Mouse (Mus musculus) forebrain, embryonic 14.5 days (tissue): ENCODE data around the gene Acta2. TPM values are rescaled to one million over a fixed set of nuclear protein-coding genes. Genes with fewer than 3 reads are reported as not detected.

Source experiments
- ATAC-seq: fragments of 200-750 bp; cut with Nextera tagmentation; 2 replicates; pipeline ENCODE4 v1.8.0; 2017; ENCODE audit warnings: mild to moderate bottlenecking, moderate library complexity
- DNase-seq: peaks from one replicate; pipeline ENCODE4 v3.0.0-alpha.2; 2015; ENCODE audit warnings: low spot score
- H3K27ac ChIP-seq: fragments of 300-500 bp; sonication (generic); 2 replicates; pipeline ENCODE4 v1.5.1; 2014; ENCODE audit warnings: low read depth, mild to moderate bottlenecking, control low read depth, low read length, moderate library complexity
- H3K27me3 ChIP-seq: fragments of 300-500 bp; sonication (generic); replicated peaks from 2 replicates; pipeline ENCODE4 v1.6.1; 2014; ENCODE audit warnings: low read length, control low read depth, mixed read lengths; ENCODE audit not compliant: control insufficient read depth, insufficient read depth
- H3K36me3 ChIP-seq: fragments of 300-500 bp; sonication (generic); 2 replicates; pipeline ENCODE4 v1.6.1; 2014; ENCODE audit warnings: low read length, control low read depth; ENCODE audit not compliant: control insufficient read depth, insufficient read depth
- H3K4me1 ChIP-seq: fragments of 300-500 bp; sonication (generic); 2 replicates; pipeline ENCODE4 v1.6.1; 2014; ENCODE audit warnings: antibody characterized with exemption, low read length, control low read depth; ENCODE audit not compliant: control insufficient read depth, insufficient read depth
- H3K4me2 ChIP-seq: fragments of 300-500 bp; sonication (generic); 2 replicates; pipeline ENCODE4 v1.6.1; 2014; ENCODE audit warnings: mild to moderate bottlenecking, control low read depth, low read length
- H3K4me3 ChIP-seq: fragments of 300-500 bp; sonication (generic); 2 replicates; pipeline ENCODE4 v1.5.1; 2014; ENCODE audit warnings: low read depth, low read length, control low read depth
- H3K9ac ChIP-seq: fragments of 300-500 bp; sonication (generic); 2 replicates; pipeline ENCODE4 v1.6.1; 2014; ENCODE audit warnings: mild to moderate bottlenecking, low read length, control low read depth, moderate library complexity
- H3K9me3 ChIP-seq: fragments of 300-500 bp; sonication (generic); replicated peaks from 2 replicates; pipeline ENCODE4 v1.6.1; 2016; ENCODE audit warnings: low read length, control low read depth, mixed read lengths; ENCODE audit not compliant: control insufficient read depth
- WGBS: fragments of 180-500 bp; shearing (Covaris S2); extraction: QIAGEN DNeasy Blood & Tissue Kit; methylation state at CpG from one replicate; pipeline ENCODE4 v1.1.7; 2014; 5-methylcytosine and 5-hydroxymethylcytosine counted together
- polyA plus RNA-seq: library from polyadenylated mRNA; unstranded; fragments of >200 nt; fragmentation: Nextera tagmentation; extraction: Ambion mirVana; gene quantifications from 2 replicates; pipeline ENCODE4 v1.2.1, GENCODE M21; 2014

Acta2 gene
- polyA plus RNA-seq: 9.9 and 13.9 TPM in 2 replicates

DNA sequence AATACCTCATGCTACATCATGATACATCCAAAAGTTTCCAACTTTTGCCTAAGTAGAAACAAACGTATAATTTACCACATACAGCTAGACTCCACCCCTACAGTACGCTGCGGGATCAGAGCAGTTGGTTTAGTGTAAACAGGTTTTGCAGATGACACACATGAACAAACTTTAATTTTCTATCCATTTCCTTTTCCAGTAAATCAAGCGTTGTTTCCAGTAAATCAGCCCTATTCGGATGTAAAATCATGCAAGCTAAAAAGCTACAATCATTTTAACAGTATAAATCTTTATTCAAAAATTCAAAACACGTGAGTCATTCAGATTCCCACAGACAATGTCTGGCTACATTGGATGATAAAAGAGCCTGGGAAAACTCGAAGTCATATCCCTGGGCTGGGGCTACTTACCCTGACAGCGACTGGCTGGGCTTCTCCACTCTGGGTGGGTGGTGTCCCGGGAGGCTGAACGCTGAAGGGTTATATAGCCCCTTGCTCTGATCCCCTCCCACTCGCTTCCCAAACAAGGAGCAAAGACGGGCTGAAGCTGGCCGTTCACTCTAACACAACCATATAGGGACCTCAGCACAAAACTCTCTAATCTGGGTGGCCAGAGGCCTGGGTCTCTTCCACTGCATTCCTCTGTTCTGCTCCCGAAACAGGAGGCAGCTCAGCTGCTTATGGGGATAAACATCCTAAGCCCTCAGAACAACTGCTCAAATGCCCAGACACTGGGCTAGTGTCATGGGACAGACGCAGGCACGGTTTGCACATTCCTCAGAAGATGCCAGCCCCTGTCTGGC, at the start of gene Acta2:
Gene Acta2 (minus strand): TSS at position 711 of the 802 bp plus-strand sequence.
- no peak within 1 kb of the TSS for H3K4me3 ChIP-seq
- DNase-seq: no peak

DNA sequence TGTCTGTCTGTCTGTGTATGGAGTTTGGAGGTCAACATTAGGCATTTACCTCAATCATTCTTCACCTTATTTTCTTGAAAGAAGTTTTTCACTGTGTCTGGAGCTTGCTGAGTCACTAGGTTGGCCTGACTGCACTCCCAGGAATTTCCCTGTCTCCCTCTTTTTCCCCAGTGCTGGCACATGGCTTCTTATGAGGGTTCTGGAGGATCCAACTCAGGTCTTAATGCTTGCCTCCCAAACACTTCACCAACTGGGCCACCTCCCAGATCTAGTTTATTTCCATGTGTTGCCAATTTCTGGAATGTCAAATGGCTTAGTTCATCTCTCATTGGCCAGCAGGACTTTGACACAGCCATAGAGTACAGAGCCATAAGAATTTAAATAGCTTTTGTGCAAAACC, 49.5 kb upstream of the Acta2 start:
- DNase-seq (no peak), ATAC-seq (no peak)
- no peak overlapping the region for H3K27ac ChIP-seq
- no peaks in the 10 kb centered on the region for H3K36me3 ChIP-seq
- no peak overlapping the region for H3K4me3 ChIP-seq
- no peaks in the 10 kb centered on the region for H3K9me3 ChIP-seq
- H3K4me1 ChIP-seq: no peaks in the 10 kb centered on the region
- no peak overlapping the region for H3K4me2 ChIP-seq
- H3K9ac ChIP-seq: no peak overlapping the region
- H3K27me3 ChIP-seq: no peaks in the 10 kb centered on the region

More for the DNA sequence above, at the start of gene Acta2:
- Histone ChIP-seq H3K9ac (no peak within 1 kb of the TSS), H3K36me3 (no peaks in the 10 kb centered on the region), H3K27ac (no peak within 1 kb of the TSS), H3K9me3 (no peaks in the 10 kb centered on the region), H3K4me1 (no peaks in the 10 kb centered on the region), H3K27me3 (no peaks in the 10 kb centered on the region), H3K4me2 (no peak within 1 kb of the TSS)
- ATAC-seq: no peak
- 69% methylated on average over 16 of the region's 16 CpGs for whole genome bisulfite sequencing

DNA sequence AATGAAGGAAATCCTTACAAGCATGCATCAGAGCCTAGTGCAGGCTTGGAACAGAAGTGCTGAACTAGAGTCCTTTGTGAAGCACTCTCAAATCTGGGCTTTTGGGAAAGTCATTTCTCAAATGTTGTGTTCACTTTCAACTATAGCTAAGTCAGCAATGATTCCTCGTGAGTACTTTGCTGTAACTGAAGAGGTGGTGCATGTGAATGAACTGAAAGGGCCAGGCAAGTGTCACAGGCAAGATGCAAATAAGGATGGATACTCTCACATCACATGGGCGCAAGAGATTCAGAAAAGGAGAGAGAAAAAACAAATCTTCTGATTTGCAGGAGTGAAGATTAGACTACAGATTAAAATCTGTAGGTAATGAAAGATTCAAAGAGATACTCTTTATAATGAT, 45.0 kb upstream of the Acta2 start:
- 81% methylated on average over 2 of the region's 2 CpGs for WGBS
- Histone ChIP-seq H3K36me3 (no peaks in the 10 kb centered on the region), H3K4me3 (no peak overlapping the region), H3K4me2 (no peak overlapping the region), H3K9me3 (no peaks in the 10 kb centered on the region), H3K27me3 (no peaks in the 10 kb centered on the region), H3K9ac (no peak overlapping the region), H3K27ac (no peak overlapping the region), H3K4me1 (no peaks in the 10 kb centered on the region)
- ATAC-seq: no peak
- DNase-seq: no peak

DNA sequence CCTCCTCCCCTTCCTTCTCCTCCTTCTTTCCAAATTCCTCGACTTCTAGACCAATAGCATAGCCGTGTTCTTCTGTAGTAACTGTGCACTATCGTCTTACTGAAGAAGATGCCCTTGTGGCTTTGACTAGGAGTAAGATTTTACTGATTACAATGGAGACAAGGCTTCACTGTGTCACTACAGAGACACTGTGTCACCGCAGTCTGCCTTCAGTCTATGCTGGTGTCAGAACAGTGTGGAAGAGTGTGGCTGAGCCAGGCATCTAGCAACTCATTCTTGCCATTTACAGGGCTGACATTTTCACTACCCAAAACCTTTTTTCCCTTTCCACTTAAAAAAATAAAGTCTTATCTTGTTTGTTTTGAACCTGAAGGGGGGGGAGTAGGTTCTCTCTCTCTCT, 43.8 kb upstream of the Acta2 start:
- 84% methylated on average over 4 of the region's 4 CpGs for WGBS
- ATAC-seq: no peak
- H3K9me3 ChIP-seq: no peaks in the 10 kb centered on the region

DNA sequence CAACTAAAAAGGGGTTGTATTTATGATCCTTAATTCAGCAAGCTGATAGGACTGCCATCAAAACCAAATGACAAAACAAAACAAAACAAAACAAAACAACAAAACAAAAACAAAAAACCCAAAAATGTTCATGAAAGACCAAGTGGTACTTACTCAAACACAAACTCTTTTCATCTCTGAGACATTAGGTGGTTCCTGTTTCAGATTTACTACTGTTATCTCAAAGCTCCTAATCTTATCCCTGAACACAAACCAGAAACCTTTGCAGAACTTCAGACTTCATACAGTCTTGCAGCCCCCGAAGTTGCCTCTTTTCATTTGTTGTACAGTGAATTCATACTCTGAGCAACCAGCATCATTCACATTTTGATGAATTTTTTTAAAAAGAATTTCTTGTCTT, 43.1 kb upstream of the Acta2 start:
- 78% methylated on average over 1 of the region's 1 CpGs for WGBS

More for the DNA sequence above, 43.8 kb upstream of the Acta2 start:
- no peak overlapping the region for H3K4me3 ChIP-seq
- no peak overlapping the region for H3K27ac ChIP-seq
- no peak overlapping the region for H3K4me2 ChIP-seq
- no peak for DNase-seq
- H3K27me3 ChIP-seq: no peaks in the 10 kb centered on the region
- no peaks in the 10 kb centered on the region for H3K4me1 ChIP-seq
- no peaks in the 10 kb centered on the region for H3K36me3 ChIP-seq
- no peak overlapping the region for H3K9ac ChIP-seq

DNA sequence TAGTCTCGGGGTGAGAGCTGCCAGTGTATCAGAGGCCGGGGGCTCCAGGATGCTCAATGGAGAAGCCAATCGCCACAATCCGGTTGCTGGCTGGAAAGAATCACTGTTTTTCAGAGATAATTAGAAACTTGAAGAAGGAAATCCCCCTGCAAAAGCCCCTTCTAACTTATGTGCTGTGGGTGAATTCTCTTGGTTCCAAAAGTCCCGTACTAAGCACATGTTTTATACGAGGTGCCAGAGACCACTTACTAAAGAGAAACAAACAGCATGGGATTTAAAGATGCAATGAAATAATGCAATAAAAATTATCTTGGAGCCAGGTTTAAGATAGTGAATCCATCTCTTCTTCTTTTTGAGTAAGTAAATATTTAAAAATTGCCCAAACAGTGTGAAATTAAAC, 40.1 kb upstream of the Acta2 start:
- no peaks in the 10 kb centered on the region for H3K36me3 ChIP-seq
- H3K27ac ChIP-seq: no peak overlapping the region
- WGBS: 77% methylated on average over 6 of the region's 6 CpGs
- peaks cover 5% of the 10 kb centered on the region; the same call in 1 of the 2 replicates for H3K4me1 ChIP-seq
- no peak for DNase-seq
- no peak overlapping the region for H3K9ac ChIP-seq
- H3K27me3 ChIP-seq: no peaks in the 10 kb centered on the region
- no peak for ATAC-seq
- no peak overlapping the region for H3K4me2 ChIP-seq
- H3K4me3 ChIP-seq: no peak overlapping the region
- H3K9me3 ChIP-seq: no peaks in the 10 kb centered on the region

More for the DNA sequence above, 43.1 kb upstream of the Acta2 start:
- H3K27me3 ChIP-seq: no peaks in the 10 kb centered on the region
- H3K4me3 ChIP-seq: no peak overlapping the region
- H3K27ac ChIP-seq: no peak overlapping the region
- no peaks in the 10 kb centered on the region for H3K4me1 ChIP-seq
- no peak overlapping the region for H3K9ac ChIP-seq
- ATAC-seq (no peak), DNase-seq (no peak)
- no peaks in the 10 kb centered on the region for H3K9me3 ChIP-seq
- H3K36me3 ChIP-seq: no peaks in the 10 kb centered on the region
- H3K4me2 ChIP-seq: no peak overlapping the region

DNA sequence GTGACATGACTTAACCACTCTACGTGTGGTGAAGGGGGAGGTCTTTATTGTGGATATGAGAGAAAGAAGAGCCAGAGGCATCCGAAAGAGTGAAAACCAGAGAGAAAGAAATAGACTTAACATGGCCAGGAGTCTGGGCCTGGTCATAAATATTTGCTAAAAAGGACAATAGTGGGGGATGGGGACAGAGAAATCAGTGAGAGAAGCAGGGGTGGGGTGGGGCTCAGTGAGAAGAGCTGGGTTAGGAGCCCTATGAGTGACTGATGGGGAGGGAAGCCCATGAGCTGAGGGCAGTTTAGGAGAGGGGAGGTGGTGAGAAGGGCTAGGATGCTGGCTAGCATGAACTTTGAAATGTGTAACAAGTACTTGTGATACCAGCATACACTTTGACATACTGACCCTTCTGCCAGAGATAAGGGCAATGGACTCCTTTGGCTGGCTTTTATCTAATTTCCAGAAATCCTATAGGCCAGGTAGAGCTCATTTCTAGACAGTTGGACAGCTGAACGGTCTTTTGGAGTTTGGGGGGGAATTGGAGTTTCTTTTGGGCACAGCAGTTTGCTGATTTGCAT, 38.1 kb upstream of the Acta2 start:
- Histone ChIP-seq H3K4me3 (no peak overlapping the region), H3K27me3 (no peaks in the 10 kb centered on the region), H3K36me3 (no peaks in the 10 kb centered on the region), H3K4me2 (no peak overlapping the region), H3K9me3 (no peaks in the 10 kb centered on the region), H3K4me1 (peaks cover 8% of the 10 kb centered on the region; the same call in 1 of the 2 replicates), H3K27ac (no peak overlapping the region), H3K9ac (no peak overlapping the region)
- no peak for ATAC-seq
- WGBS: 73% methylated on average over 3 of the region's 3 CpGs
- no peak for DNase-seq

DNA sequence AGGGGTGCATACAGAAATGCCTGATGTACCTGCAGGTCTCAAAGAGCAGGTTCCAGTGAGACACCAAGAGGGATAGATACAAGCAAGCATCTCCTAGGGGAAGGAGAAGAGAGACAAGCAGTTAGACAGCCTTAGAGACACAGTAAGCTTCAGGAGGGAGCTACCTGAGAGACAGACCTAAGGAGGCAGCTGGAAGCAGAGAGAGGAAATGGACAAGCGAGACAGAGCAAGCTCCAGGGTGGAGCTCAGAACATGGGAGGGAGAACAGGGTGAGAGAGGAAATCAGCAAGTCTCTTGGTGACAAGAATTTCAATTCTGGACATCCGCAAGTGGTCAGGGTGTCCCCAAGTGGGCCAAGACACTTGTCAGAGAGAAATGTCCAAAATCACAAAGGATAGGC, 37.3 kb upstream of the Acta2 start:
- ATAC-seq (no peak), DNase-seq (no peak)
- H3K9me3 ChIP-seq: no peaks in the 10 kb centered on the region
- no peak overlapping the region for H3K4me2 ChIP-seq
- H3K27me3 ChIP-seq: no peaks in the 10 kb centered on the region
- H3K9ac ChIP-seq: no peak overlapping the region
- no peak overlapping the region for H3K4me3 ChIP-seq
- WGBS: 83% methylated on average over 2 of the region's 2 CpGs
- H3K36me3 ChIP-seq: no peaks in the 10 kb centered on the region
- H3K4me1 ChIP-seq: peaks cover 8% of the 10 kb centered on the region; the same call in 1 of the 2 replicates
- no peak overlapping the region for H3K27ac ChIP-seq

DNA sequence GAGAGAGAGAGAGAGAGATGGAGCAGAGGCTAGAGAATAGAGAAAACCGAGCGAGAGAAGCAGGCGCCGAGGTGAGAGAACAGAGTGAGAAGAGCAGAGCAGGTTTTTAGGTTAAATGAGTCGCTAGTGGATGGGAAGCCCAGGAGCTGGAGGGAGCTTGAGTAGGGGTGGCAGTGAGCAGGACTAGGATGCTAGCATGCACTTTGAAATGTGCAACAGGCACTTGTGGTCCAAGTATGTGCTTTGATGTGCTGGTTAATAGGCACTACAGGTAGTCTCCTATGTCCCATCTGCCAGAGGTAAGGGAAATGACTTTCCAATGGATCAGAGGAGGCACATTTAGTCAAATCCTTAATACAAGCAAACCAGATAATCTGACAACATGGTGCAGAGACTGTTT, 36.6 kb upstream of the Acta2 start:
- H3K9ac ChIP-seq: no peak overlapping the region
- 77% methylated on average over 5 of the region's 5 CpGs for WGBS
- H3K4me3 ChIP-seq: no peak overlapping the region
- H3K4me1 ChIP-seq: peaks cover 8% of the 10 kb centered on the region; the same call in 1 of the 2 replicates
- H3K27ac ChIP-seq: no peak overlapping the region
- no peaks in the 10 kb centered on the region for H3K9me3 ChIP-seq
- ATAC-seq: no peak
- no peak overlapping the region for H3K4me2 ChIP-seq
- no peaks in the 10 kb centered on the region for H3K27me3 ChIP-seq
- no peaks in the 10 kb centered on the region for H3K36me3 ChIP-seq
- DNase-seq: no peak
